Mouse (Mus musculus) heart, embryonic 12.5 days (tissue): ENCODE results near the gene Lmnb2. TPM values are rescaled to one million over a fixed set of nuclear protein-coding genes. Genes with fewer than 3 reads are reported as not detected.

Experiments
- ATAC-seq: fragments of 200-750 bp; cut with Nextera tagmentation; 2 replicates; pipeline ENCODE4 v1.8.0; 2017; ENCODE audit warnings: moderate TSS enrichment, moderate library complexity; ENCODE audit not compliant: insufficient number of reproducible peaks, low FRiP score
- H3K27ac ChIP-seq: fragments of 300-500 bp; sonication (generic); 2 replicates; pipeline ENCODE4 v1.5.1; 2016; ENCODE audit warnings: mild to moderate bottlenecking, moderate library complexity; ENCODE audit not compliant: poor library complexity, severe bottlenecking
- H3K27me3 ChIP-seq: fragments of 300-500 bp; sonication (generic); replicated peaks from 2 replicates; pipeline ENCODE4 v1.6.1; 2016; ENCODE audit warnings: mild to moderate bottlenecking, moderate library complexity
- H3K36me3 ChIP-seq: fragments of 300-500 bp; sonication (generic); 2 replicates; pipeline ENCODE4 v1.6.1; 2016; ENCODE audit warnings: mild to moderate bottlenecking, moderate library complexity
- H3K4me1 ChIP-seq: fragments of 300-500 bp; sonication (generic); replicated peaks from 2 replicates; pipeline ENCODE4 v1.6.1; 2016; ENCODE audit warnings: mild to moderate bottlenecking
- H3K4me2 ChIP-seq: fragments of 300-500 bp; sonication (generic); 2 replicates; pipeline ENCODE4 v1.6.1; 2016; ENCODE audit warnings: mild to moderate bottlenecking, moderate library complexity
- H3K4me3 ChIP-seq: fragments of 300-500 bp; sonication (generic); 2 replicates; pipeline ENCODE4 v1.5.1; 2016; ENCODE audit warnings: mild to moderate bottlenecking
- H3K9ac ChIP-seq: fragments of 300-500 bp; sonication (generic); 2 replicates; pipeline ENCODE4 v1.6.1; 2016; ENCODE audit warnings: mild to moderate bottlenecking, moderate library complexity
- H3K9me3 ChIP-seq: fragments of 300-500 bp; sonication (generic); replicated peaks from 2 replicates; pipeline ENCODE4 v1.6.1; 2016; ENCODE audit warnings: mild to moderate bottlenecking, moderate library complexity
- WGBS: fragments of 180-500 bp; shearing (Covaris S2); methylation state at CpG from one replicate; pipeline ENCODE4 v1.1.7; 2016; 5-methylcytosine and 5-hydroxymethylcytosine counted together
- polyA plus RNA-seq: library from polyadenylated mRNA; unstranded; fragments of >200 nt; fragmentation: Nextera tagmentation; extraction: Ambion mirVana; gene quantifications from 2 replicates; pipeline ENCODE4 v1.2.1, GENCODE M21; 2016

The Lmnb2 gene
- polyA plus RNA-seq, 1 experiment from 2014 or later, result 34.3 TPM

DNA sequence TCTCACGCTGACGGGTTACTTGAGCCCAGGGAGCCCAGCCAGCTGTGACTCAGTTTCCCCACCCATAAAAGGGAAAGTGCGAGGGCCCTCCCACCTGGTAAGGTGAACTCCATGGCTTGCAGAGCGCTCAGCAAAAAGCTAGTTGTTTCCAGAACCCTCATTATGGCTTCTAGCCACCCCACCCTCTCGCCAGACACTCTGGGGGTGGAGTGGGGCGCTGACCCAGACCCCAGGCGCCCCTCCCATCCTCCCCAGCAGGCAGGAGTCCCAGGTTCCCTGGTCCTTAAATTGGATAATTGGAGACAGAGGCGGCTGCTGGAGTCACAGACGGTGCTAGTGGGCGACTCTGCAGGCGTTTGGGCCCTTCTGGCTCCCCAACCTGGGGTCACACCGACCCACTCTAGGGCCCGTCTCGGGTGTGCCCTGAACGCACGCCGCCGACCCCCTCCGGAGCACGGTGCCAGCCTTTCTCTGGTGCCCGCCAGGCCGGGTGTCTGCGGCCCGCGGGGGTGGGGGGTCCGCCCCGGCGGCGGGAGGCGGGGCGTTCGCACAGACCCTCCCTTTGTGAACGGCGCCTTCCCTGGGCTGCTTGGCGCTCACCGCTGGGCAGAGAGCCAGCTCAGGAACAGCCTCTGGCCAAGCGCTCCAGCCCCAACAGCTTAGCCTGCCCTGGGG is 18.2 kb upstream of the Lmnb2 start:
- Histone ChIP-seq H3K4me2 (peak overlapping the region; percentile 82), H3K36me3 (no peaks in the 10 kb centered on the region), H3K9me3 (no peaks in the 10 kb centered on the region), H3K27ac (peak overlapping the region; percentile 82), H3K4me3 (peak overlapping the region; percentile 52), H3K9ac (peak overlapping the region; percentile 74), H3K4me1 (peaks cover 98% of the 10 kb centered on the region), H3K27me3 (peaks cover 12% of the 10 kb centered on the region; the same call in 1 of the 2 replicates)
- ATAC-seq, result peak; percentile 51
- WGBS, result 3% methylated on average over 37 of the region's 37 CpGs

DNA sequence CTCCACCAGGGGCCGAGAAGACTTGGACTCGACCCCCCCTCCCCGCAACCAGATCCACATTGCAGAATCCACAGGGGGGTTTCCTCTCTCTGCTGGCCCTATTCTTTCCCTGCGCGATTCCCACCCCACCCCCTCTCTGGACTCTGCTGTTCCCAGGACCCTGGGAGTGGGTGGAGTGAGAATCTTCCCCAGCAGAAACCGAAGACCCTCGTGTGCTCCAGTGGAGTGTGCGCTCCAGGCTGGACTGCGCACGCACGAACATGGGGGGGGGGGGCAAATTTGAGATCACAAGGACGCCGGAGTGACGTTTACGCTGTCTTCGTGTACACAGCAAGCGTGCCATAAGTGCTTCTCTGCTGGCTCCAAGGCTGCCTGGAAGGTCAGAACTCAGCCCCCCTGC is 17.7 kb upstream of the Lmnb2 start:
- Histone ChIP-seq H3K27me3 (peaks cover 12% of the 10 kb centered on the region; the same call in 1 of the 2 replicates), H3K4me3 (peak overlapping the region; percentile 52), H3K27ac (peak overlapping the region; percentile 82; the same call in 1 of the 2 replicates), H3K4me1 (peaks cover 95% of the 10 kb centered on the region), H3K9ac (peak overlapping the region; percentile 74), H3K36me3 (no peaks in the 10 kb centered on the region), H3K9me3 (no peaks in the 10 kb centered on the region), H3K4me2 (peak overlapping the region; percentile 82)
- ATAC-seq, result no peak
- WGBS, result 8% methylated on average over 17 of the region's 17 CpGs

DNA sequence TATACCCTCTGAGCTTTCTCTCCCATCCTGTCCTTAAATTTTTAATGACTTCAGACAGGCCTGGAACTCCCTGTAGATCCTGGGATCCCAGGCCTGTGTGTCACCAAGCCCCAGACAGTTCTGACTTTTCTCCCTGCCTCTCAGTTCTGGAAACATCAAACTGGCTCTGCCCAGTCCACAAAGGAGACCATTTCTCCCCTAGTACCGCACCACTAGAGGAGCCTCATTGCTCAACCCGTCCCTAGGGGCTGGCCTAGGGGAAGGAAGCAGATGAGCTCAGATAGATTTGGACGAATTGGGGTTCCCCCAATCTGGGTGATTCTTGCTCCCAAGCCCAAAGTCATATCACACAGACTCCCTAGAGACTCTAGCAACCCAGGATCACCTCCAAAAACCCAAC is 17.2 kb upstream of the Lmnb2 start:
- Histone ChIP-seq H3K4me2 (peak overlapping the region; percentile 82), H3K36me3 (no peaks in the 10 kb centered on the region), H3K4me3 (no peak overlapping the region), H3K9me3 (no peaks in the 10 kb centered on the region), H3K4me1 (peaks cover 91% of the 10 kb centered on the region), H3K27me3 (peaks cover 12% of the 10 kb centered on the region; the same call in 1 of the 2 replicates), H3K27ac (no peak overlapping the region), H3K9ac (peak overlapping the region; percentile 74; the same call in 1 of the 2 replicates)
- WGBS, result 27% methylated on average over 3 of the region's 3 CpGs
- no peak for ATAC-seq

DNA sequence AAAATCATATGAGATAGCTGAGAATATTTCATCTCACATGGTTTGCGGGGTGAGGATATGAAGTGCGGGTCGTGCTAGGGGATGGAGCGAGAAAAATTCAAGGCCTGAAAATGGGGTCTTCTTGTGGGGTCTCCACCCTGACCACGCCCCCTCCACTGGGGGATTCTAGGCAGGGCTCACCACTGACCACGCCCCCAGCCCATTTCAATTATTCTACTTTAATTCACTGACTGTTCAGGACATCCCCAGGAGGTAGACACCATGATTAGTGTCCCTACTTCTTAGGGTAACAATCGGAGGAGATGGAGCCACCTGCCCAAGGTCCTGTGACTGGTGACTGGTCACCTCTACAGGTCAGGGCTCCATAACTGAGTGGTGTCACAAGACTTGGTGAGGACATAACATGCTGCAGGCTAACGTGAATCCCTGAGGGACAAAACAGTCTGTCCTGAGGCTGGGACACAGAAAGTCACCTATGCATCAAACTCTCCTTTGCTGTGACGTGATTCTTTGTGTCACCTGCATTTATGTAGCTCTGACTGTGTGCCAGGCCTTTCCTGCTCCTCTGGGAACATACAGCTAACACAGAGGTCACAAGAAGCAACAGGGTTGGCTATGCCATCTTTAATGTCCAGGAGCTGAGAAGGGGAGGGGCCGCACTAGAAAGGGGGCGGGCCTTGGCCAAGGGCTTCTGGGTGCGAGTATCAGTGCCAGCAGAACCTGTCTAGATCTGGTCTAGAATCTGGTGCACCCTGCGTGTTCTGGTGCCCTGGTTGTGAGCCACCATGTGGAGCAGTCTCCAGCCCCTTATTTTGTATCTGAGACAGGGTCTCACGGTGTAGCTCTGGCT is 16.3 kb upstream of the Lmnb2 start:
- Histone ChIP-seq H3K4me1 (peaks cover 84% of the 10 kb centered on the region), H3K4me2 (peak overlapping the region; percentile 93; the same call in 1 of the 2 replicates), H3K9ac (no peak overlapping the region; the same call in 1 of the 2 replicates), H3K36me3 (no peaks in the 10 kb centered on the region), H3K4me3 (no peak overlapping the region), H3K9me3 (no peaks in the 10 kb centered on the region), H3K27ac (0 out of 2 replicates have a peak overlapping the region, but pooled peaks have one; percentile 2), H3K27me3 (peaks cover 12% of the 10 kb centered on the region; the same call in 1 of the 2 replicates)
- ATAC-seq, result no peak
- 51% methylated on average over 14 of the region's 14 CpGs for WGBS

DNA sequence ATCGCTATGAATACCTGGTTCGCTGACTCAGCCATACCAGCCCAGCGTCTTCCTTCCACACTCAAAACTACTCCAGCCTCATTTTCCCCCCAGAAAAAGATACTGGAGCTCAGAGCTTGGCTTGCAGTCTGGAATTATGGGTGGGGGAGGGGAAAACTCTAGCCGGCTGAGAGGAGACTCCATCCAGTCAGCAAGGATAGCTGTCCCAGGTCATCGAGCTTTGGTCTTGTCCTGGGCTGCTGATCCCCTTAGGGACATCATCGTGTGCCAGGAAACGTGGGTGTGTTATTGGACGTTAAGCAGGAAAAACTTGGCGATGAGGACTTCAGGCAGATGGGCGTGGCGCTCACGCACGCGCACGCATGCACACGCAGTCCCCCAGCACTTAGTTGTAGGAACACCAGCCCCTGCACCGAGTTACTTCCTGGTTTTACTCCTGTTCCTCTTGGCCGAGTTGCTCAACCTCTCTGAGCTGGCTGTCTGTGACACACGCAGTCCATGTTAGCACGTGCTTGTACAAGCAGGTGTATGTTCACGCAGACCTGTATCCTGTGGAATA is 15.5 kb upstream of the Lmnb2 start:
- Histone ChIP-seq H3K27ac (no peak overlapping the region), H3K9ac (peak overlapping the region; percentile 88; the same call in 1 of the 2 replicates), H3K4me1 (peaks cover 81% of the 10 kb centered on the region), H3K36me3 (no peaks in the 10 kb centered on the region), H3K4me3 (peak overlapping the region; percentile 66), H3K9me3 (no peaks in the 10 kb centered on the region), H3K27me3 (peaks cover 12% of the 10 kb centered on the region; the same call in 1 of the 2 replicates), H3K4me2 (peak overlapping the region; percentile 93)
- WGBS, result 4% methylated on average over 21 of the region's 21 CpGs
- no peak for ATAC-seq

DNA sequence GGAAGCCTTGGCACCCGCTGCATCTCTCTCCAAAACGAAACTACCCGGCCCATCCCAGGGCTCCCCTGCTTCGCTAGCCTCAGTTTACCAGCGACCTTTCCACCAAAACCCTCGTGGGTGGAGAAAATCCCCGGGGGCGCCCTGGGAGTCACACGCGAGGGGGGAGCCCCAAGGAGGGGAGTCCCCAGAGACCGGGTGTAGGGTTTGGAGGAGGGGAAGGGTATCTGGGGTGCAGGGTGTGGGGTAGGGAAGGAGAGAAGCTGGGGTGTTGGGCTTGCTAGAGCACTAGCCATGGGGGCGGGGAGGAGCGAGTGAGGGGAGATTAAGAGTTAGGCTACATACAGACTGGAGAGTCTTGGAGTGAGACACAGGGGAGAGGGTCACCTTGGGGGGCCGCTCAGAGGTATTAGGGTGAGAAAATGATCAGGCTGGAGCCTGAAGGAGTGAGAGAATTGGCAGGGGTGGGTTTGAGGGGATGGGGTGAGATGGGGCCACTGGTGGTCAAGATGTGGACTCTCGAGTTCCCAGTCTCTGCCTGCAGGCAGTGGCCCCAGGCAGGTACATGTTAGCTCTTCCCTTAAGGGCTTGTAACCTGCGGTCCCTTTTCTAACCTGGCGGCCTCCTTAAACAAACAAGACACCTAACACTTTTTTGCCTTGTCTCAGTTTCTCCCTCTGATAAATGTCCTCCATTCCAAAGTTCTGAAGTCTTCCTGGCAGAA is 14.8 kb upstream of the Lmnb2 start:
- Histone ChIP-seq H3K4me2 (peak overlapping the region; percentile 93), H3K4me1 (peaks cover 75% of the 10 kb centered on the region), H3K9me3 (no peaks in the 10 kb centered on the region), H3K27ac (no peak overlapping the region), H3K9ac (peak overlapping the region; percentile 88), H3K27me3 (peaks cover 12% of the 10 kb centered on the region; the same call in 1 of the 2 replicates), H3K4me3 (peak overlapping the region; percentile 66), H3K36me3 (no peaks in the 10 kb centered on the region)
- 2% methylated on average over 17 of the region's 17 CpGs for WGBS
- no peak for ATAC-seq

DNA sequence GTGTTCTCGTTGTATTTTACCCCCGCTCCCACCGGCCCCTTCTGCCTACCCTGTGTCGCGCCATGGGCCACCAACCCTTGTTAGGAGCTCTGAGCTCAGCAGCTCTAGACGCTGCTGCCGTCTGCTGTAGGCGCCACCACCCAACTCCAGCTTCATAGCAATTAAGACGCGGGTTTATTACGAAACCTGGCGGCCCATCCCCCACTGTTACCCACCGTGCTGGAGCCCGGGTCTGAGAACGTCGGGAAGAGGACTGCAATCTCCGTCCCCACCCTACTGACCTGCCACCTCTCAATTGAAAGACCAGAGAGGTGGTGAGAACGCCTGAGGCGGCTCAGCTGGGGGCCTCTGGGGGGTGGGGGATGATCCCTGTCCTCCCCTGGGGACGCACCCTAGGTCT is 14.2 kb upstream of the Lmnb2 start:
- peak overlapping the region; percentile 93 for H3K4me2 ChIP-seq
- H3K36me3 ChIP-seq, result no peaks in the 10 kb centered on the region
- H3K4me3 ChIP-seq, result peak overlapping the region; percentile 66
- H3K27ac ChIP-seq, result no peak overlapping the region
- peaks cover 68% of the 10 kb centered on the region for H3K4me1 ChIP-seq
- H3K9ac ChIP-seq, result peak overlapping the region; percentile 88
- 1% methylated on average over 20 of the region's 20 CpGs for WGBS
- H3K27me3 ChIP-seq, result peaks cover 12% of the 10 kb centered on the region; the same call in 1 of the 2 replicates
- no peak for ATAC-seq
- no peaks in the 10 kb centered on the region for H3K9me3 ChIP-seq

DNA sequence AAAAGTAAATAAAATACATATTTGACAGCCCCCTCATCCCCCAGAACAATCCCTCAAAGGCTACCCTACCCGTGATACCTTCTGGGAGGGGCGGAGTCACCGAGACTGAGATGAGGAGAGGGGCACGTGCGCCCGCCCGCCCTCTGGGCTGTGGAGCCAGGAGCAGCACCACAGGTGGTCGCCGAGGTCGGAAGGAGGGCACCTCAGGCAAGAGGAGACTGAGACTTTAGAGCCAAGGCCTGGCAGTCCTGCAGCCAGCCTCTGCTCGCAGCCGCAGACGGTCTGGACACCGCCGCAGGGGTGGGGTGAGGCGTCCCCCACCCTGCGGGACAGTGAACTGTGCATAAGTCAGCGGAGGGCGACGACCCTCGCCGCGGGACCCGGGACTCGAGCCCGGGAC is 13.7 kb upstream of the Lmnb2 start:
- no peak for ATAC-seq
- H3K4me1 ChIP-seq, result peaks cover 63% of the 10 kb centered on the region
- peak overlapping the region; percentile 88 for H3K9ac ChIP-seq
- peak overlapping the region; percentile 93 for H3K4me2 ChIP-seq
- H3K27me3 ChIP-seq, result peaks cover 12% of the 10 kb centered on the region; the same call in 1 of the 2 replicates
- no peaks in the 10 kb centered on the region for H3K36me3 ChIP-seq
- H3K4me3 ChIP-seq, result peak overlapping the region; percentile 66
- H3K27ac ChIP-seq, result no peak overlapping the region
- WGBS, result 2% methylated on average over 26 of the region's 26 CpGs
- no peaks in the 10 kb centered on the region for H3K9me3 ChIP-seq

DNA sequence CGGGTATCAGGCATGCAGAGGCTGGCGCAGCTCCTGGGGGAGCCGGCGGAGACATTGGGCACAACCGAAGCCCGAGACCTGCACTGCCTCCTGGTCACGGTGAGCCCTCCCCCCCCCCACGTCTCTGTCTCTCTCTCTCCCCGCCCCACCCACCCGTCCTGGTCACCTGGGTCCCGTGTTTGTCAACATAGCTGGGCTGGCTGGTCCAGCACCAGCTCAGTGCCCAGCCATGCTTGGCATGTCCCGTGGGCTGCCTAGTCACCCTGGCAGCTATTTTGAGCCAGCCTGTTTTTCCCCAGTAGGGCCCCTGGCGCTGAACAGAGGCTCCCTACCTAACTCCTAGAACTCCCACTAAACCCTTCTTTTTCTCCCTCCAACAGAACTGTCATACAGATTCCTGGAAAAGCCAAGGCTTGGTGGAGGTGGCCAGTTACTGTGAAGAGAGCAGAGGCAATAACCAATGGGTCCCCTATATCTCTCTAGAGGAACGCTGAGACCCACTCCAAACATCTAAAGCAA is 13.2 kb upstream of the Lmnb2 start:
- peak overlapping the region; percentile 66 for H3K4me3 ChIP-seq
- H3K36me3 ChIP-seq, result no peaks in the 10 kb centered on the region
- peak overlapping the region; percentile 93 for H3K4me2 ChIP-seq
- H3K4me1 ChIP-seq, result peaks cover 58% of the 10 kb centered on the region
- H3K27ac ChIP-seq, result no peak overlapping the region
- H3K9me3 ChIP-seq, result no peaks in the 10 kb centered on the region
- H3K9ac ChIP-seq, result peak overlapping the region; percentile 88
- peaks cover 12% of the 10 kb centered on the region; the same call in 1 of the 2 replicates for H3K27me3 ChIP-seq
- ATAC-seq, result no peak
- 2% methylated on average over 14 of the region's 14 CpGs for WGBS

DNA sequence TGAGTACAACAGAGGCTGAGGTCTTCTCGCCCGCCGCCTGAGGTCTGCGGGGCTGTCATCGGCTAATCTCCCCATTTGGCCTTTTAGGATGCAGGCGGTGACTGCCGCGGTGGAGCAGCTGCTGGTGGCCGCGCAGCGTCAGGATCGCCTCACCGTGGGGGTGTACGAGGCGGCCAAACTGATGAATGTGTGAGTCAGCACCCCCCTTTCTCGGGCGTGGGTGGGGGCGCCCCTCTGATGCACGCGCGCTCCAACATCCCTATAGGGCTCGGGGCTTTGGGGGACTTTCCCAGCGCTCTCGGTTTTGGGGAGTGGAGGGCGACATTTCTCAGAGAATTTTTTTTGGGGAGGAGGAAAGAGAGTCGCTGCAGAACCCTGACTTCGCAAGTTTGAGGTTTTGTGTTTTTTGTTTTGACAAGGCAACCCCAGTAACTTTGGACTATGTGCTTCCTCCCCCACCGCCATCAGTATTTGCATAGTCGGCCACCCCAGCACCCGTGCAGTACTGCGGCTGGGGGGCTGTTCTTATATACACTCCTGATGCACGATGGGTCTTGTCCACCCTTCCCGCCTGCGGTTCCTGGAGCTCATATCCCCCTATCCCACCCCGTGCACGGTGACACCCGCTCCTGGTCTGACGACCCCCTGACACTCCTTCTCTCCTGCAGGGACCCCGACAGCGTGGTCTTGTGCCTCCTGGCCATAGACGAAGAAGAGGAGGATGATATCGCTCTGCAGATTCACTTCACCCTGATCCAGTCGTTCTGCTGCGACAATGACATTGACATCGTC is 12.5 kb upstream of the Lmnb2 start:
- no peaks in the 10 kb centered on the region for H3K9me3 ChIP-seq
- WGBS, result under 1% methylated on average over 45 of the region's 45 CpGs
- peak overlapping the region; percentile 66 for H3K4me3 ChIP-seq
- ATAC-seq, result no peak
- H3K27ac ChIP-seq, result peak overlapping the region; percentile 67
- peak overlapping the region; percentile 88 for H3K9ac ChIP-seq
- H3K27me3 ChIP-seq, result peaks cover 12% of the 10 kb centered on the region; the same call in 1 of the 2 replicates
- peak overlapping the region; percentile 93 for H3K4me2 ChIP-seq
- no peaks in the 10 kb centered on the region for H3K36me3 ChIP-seq
- H3K4me1 ChIP-seq, result peaks cover 52% of the 10 kb centered on the region
